Mouse (Mus musculus) ES-CJ7 (cell line): Measurements from ENCODE around the gene Vmn1r101.
"Not testable (repeated sequence)": the region's sequence is repeated elsewhere in the genome, so short reads cannot be mapped to it uniquely, and the experiment has no call there.

Experiments used
- DNase-seq: peaks from one replicate; pipeline ENCODE4 v3.0.0; 2011; ENCODE audit warnings: low read depth, low spot score

The Vmn1r101 gene

GRCm38 (mm10) chr7:20442493-20442892 lies at the start of gene Vmn1r101:
Gene Vmn1r101 (minus strand): TSS chr7:20442593.
- not testable (repeated sequence) for DNase-seq

GRCm38 (mm10) chr7:20474825-20475224 lies 32.4 kb upstream of the Vmn1r101 start, which contains the start of gene Gm10670:
Gene Gm10670 (minus strand): TSS chr7:20474925.
- DNase-seq = not testable (repeated sequence)

GRCm38 (mm10) chr7:20417642-20418041 lies 24.8 kb downstream of the Vmn1r101 start, which contains the start of gene Vmn1r100:
Gene Vmn1r100 (plus strand): TSS chr7:20417942.
- not testable (repeated sequence) for DNase-seq
